Comparison of ENCODE assay signal across 9 mouse cellular contexts in the genomic region with DNA sequence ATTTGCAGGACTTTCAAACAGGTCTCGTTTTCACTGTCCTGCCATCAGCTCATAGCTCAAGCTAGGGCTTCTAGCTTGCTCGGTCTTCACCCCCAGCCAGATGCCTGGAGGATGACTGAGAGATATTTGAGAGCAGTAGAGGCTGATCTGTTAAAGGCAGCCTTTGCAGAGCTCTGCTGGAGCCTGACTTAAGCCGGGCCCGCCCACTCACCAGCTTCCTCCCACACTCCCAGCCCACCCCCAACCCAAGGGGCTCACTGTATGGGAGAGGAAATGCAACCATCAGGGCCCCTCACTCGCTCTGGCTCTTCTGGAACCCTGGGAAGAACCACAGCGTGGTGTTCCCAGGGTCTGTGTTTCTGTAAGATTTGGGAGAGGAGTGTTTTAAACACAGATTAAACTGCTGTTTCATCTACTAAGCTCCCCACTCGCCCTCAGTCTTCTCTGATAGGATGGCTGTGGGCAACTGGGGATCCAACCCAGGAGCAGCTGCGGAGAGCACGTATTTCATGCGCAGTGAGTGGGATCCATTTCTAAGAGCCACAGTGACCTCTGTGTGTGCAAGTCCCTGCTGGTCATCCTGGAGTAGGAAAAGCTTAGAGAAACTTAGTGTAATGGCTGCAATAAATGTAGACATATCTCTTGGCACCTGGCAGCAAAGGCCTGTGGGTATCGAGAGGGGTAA.
DNase-seq lines count a peak whose midpoint lies in the region; ATAC-seq lines count a peak whose summit lies in the region.
"Had no signal": no experiment of that assay in that cellular context is flagged by ENCODE, and none has a peak within 500 bp of the region (broad histone marks: within the 10 kb centered on the region; RNA-seq: fewer than 3 reads in every experiment).

No protein-coding gene starts in this region.

- WGBS in kidney, embryonic 15.5 days: 20% methylated on average over 11 of the region's 11 CpGs
- 21% methylated on average over 11 of the region's 11 CpGs for WGBS in embryonic facial prominence, embryonic 11.5 days
- 23% methylated on average over 11 of the region's 11 CpGs for WGBS in limb, embryonic 15.5 days

- H3K9ac ChIP-seq in kidney, embryonic 15.5 days: no peak overlapping the region
- H3K9ac ChIP-seq in embryonic facial prominence, embryonic 11.5 days (replicated peaks; ENCODE audit: low read length): no peak overlapping the region
- no peak overlapping the region for H3K9ac ChIP-seq in limb, embryonic 15.5 days

- ATAC-seq in kidney, embryonic 15.5 days (replicated peaks; ENCODE audit: low FRiP score): peak; percentile 97
- ATAC-seq in embryonic facial prominence, embryonic 11.5 days (replicated peaks; ENCODE audit: insufficient number of reproducible peaks, low FRiP score, low TSS enrichment, low read depth): peak; percentile 86
- peak; percentile 70; the same call in 1 of the 2 replicates for ATAC-seq in limb, embryonic 15.5 days (ENCODE audit: insufficient number of reproducible peaks, low FRiP score, low TSS enrichment, low read depth)

- no peaks in the 10 kb centered on the region for H3K27me3 ChIP-seq in kidney, embryonic 15.5 days
- no peaks in the 10 kb centered on the region for H3K27me3 ChIP-seq in embryonic facial prominence, embryonic 11.5 days (ENCODE audit: control insufficient read depth, insufficient read depth, low read length)
- H3K27me3 ChIP-seq in limb, embryonic 15.5 days: peaks cover 4% of the 10 kb centered on the region; the same call in 1 of the 2 replicates

- peak overlapping the region; percentile 44 for H3K4me2 ChIP-seq in kidney, embryonic 15.5 days
- H3K4me2 ChIP-seq in embryonic facial prominence, embryonic 11.5 days (ENCODE audit: low read depth, low read length): no peak overlapping the region
- peak overlapping the region; percentile 22; the same call in 1 of the 2 replicates for H3K4me2 ChIP-seq in limb, embryonic 15.5 days

- peaks cover 23% of the 10 kb centered on the region for H3K4me1 ChIP-seq in kidney, embryonic 15.5 days
- H3K4me1 ChIP-seq in embryonic facial prominence, embryonic 11.5 days (ENCODE audit: control insufficient read depth, insufficient read depth, low read length): no peaks in the 10 kb centered on the region
- H3K4me1 ChIP-seq in limb, embryonic 15.5 days: peaks cover 33% of the 10 kb centered on the region

- H3K36me3 ChIP-seq in kidney, embryonic 15.5 days: no peaks in the 10 kb centered on the region
- no peaks in the 10 kb centered on the region for H3K36me3 ChIP-seq in embryonic facial prominence, embryonic 11.5 days (replicated peaks; ENCODE audit: control insufficient read depth, insufficient read depth, low read depth, low read length)
- H3K36me3 ChIP-seq in limb, embryonic 15.5 days: no peaks in the 10 kb centered on the region

- H3K27ac ChIP-seq in kidney, embryonic 15.5 days: peak overlapping the region; percentile 73
- H3K27ac ChIP-seq in embryonic facial prominence, embryonic 11.5 days (replicated peaks; ENCODE audit: low read depth, low read length): no peak overlapping the region
- H3K27ac ChIP-seq in limb, embryonic 15.5 days: peak overlapping the region; percentile 64; the same call in 1 of the 2 replicates

- no peak overlapping the region for H3K4me3 ChIP-seq in kidney, embryonic 15.5 days (replicated peaks)
- H3K4me3 ChIP-seq in embryonic facial prominence, embryonic 11.5 days (ENCODE audit: low read depth, low read length): no peak overlapping the region
- no peak overlapping the region for H3K4me3 ChIP-seq in limb, embryonic 15.5 days

- no peak for DNase-seq in kidney, postnatal 10 days
- DNase-seq in embryonic facial prominence, embryonic 11.5 days (ENCODE audit: low spot score): peak; percentile 65
- DNase-seq in thymus, adult 18-20 months: peak; percentile 40 to 53
- DNase-seq in adrenal gland, adult 2 months: no peak
- no peak for DNase-seq in gastrocnemius, postnatal 25 days
- DNase-seq in kidney, adult 11 months: no peak
- DNase-seq: kidney, adult 8-10 months had no signal

- no peaks in the 10 kb centered on the region for H3K9me3 ChIP-seq in kidney, embryonic 15.5 days (replicated peaks)
- H3K9me3 ChIP-seq in embryonic facial prominence, embryonic 11.5 days (replicated peaks; ENCODE audit: control insufficient read depth, low read length): no peaks in the 10 kb centered on the region
- no peaks in the 10 kb centered on the region for H3K9me3 ChIP-seq in limb, embryonic 15.5 days

Comparison
In these comparisons a context has a peak if more than half of its experiments do, and no peak if none do; other contexts are left out.
1. DNase-seq: peak in embryonic facial prominence, embryonic 11.5 days (single experiment) and thymus, adult 18-20 months (2 of 2); none in kidney, postnatal 10 days (single experiment), adrenal gland, adult 2 months (single experiment), gastrocnemius, postnatal 25 days (single experiment) and kidney, adult 11 months (single experiment).
2. Peak in every context shown above with its lines, with median percentiles within 50 percentile points of each other: ATAC-seq.